Mouse (Mus musculus) stomach, embryonic 15.5 days (tissue): ENCODE data around the gene Slirp. TPM values are rescaled to one million over a fixed set of nuclear protein-coding genes. Genes with fewer than 3 reads are reported as not detected.

ENCODE experiments used
- ATAC-seq: fragments of 200-750 bp; cut with Nextera tagmentation; 2 replicates; pipeline ENCODE4 v1.8.0; 2017; ENCODE audit warnings: low read depth, moderate number of reproducible peaks, moderate TSS enrichment; ENCODE audit not compliant: insufficient read depth, low FRiP score
- H3K27ac ChIP-seq: fragments of 300-500 bp; sonication (generic); 2 replicates; pipeline ENCODE4 v1.5.1; 2015; ENCODE audit warnings: mild to moderate bottlenecking, inconsistent platforms
- H3K27me3 ChIP-seq: fragments of 300-500 bp; sonication (generic); replicated peaks from 2 replicates; pipeline ENCODE4 v1.6.1; 2015; ENCODE audit warnings: inconsistent platforms
- H3K36me3 ChIP-seq: fragments of 300-500 bp; sonication (generic); 2 replicates; pipeline ENCODE4 v1.6.1; 2015; ENCODE audit warnings: inconsistent platforms
- H3K4me1 ChIP-seq: fragments of 300-500 bp; sonication (generic); 2 replicates; pipeline ENCODE4 v1.6.1; 2015; ENCODE audit warnings: inconsistent platforms
- H3K4me2 ChIP-seq: fragments of 300-500 bp; sonication (generic); 2 replicates; pipeline ENCODE4 v1.6.1; 2015; ENCODE audit warnings: mild to moderate bottlenecking, inconsistent platforms
- H3K4me3 ChIP-seq: fragments of 300-500 bp; sonication (generic); replicated peaks from 2 replicates; pipeline ENCODE4 v1.5.1; 2015; ENCODE audit warnings: inconsistent platforms
- H3K9ac ChIP-seq: fragments of 300-500 bp; sonication (generic); 2 replicates; pipeline ENCODE4 v1.6.1; 2015; ENCODE audit warnings: inconsistent platforms
- H3K9me3 ChIP-seq: fragments of 300-500 bp; sonication (generic); 2 replicates; pipeline ENCODE4 v1.6.1; 2016; ENCODE audit warnings: inconsistent platforms
- WGBS: fragments of 180-500 bp; shearing (Covaris S2); methylation state at CpG from one replicate; pipeline ENCODE4 v1.1.7; 2015; 5-methylcytosine and 5-hydroxymethylcytosine counted together
- polyA plus RNA-seq: library from polyadenylated mRNA; unstranded; fragments of >200 nt; fragmentation: Nextera tagmentation; extraction: Ambion mirVana; gene quantifications from 2 replicates; pipeline ENCODE4 v1.2.1, GENCODE M21; 2015

Slirp gene
- polyA plus RNA-seq, result 287 and 303 TPM in 2 replicates

DNA sequence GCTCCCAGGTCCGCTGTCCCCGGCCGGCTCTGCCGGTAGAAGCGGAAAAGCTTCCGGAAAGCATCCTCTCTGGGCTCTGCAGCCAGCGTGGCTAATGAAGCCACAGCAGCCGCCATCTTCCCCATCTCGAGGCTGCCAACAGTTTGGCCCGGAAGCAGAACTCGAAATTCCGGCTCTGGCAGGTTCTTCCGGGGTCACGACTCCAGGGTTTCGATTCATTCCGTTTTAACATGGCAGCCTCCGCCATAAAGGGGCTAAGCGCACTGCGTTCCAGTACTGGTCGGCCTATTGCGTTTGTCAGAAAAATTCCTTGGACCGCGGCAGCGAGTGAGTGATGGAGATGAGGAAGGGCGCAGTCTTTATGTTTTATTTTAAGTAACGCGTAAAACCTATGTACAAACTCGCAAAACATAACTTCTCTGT, at the start of gene Slirp, which contains the start of gene Alkbh1:
Gene Slirp (plus strand): TSS at position 197 of the 423 bp plus-strand sequence.
Gene Alkbh1 (minus strand): TSS at position 318 of the 423 bp plus-strand sequence.
- Histone ChIP-seq H3K4me2 (peak within 1 kb of the TSS; percentile 84), H3K27me3 (no peaks in the 10 kb centered on the region), H3K27ac (peak within 1 kb of the TSS; percentile 90), H3K9me3 (no peaks in the 10 kb centered on the region), H3K4me3 (peak within 1 kb of the TSS; percentile 100), H3K36me3 (peaks cover 21% of the 10 kb centered on the region; the same call in 1 of the 2 replicates), H3K9ac (peak within 1 kb of the TSS; percentile 93), H3K4me1 (peaks cover 4% of the 10 kb centered on the region)
- ATAC-seq, result peak; percentile 89
- under 1% methylated on average over 28 of the region's 28 CpGs for WGBS

DNA sequence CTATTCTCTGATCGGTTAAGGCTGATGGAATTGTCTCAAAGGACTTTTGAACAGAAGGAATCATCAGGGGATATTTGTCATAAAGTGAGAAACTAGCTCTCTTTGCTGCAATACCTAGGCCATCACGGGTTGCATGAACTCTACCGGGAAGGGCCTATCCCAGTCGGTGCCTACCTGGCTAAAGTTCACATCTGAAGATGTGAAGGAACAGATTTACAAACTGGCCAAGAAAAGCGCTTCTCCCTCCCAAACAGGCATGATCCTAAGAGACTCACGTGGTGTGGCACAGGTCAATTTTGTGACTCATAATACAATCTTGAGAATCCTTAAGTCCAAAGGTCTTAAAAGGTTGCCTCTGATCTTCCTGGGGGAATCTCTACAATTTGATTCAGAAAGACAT, 49.4 kb upstream of the Slirp start:
- Histone ChIP-seq H3K27ac (no peak overlapping the region), H3K4me2 (no peak overlapping the region), H3K9me3 (no peaks in the 10 kb centered on the region), H3K36me3 (no peaks in the 10 kb centered on the region), H3K9ac (no peak overlapping the region), H3K27me3 (no peaks in the 10 kb centered on the region), H3K4me3 (no peak overlapping the region), H3K4me1 (no peaks in the 10 kb centered on the region)
- ATAC-seq, result no peak
- WGBS, result 87% methylated on average over 6 of the region's 6 CpGs

GRCm38 (mm10) chr12:87397126-87397525, 46.6 kb upstream of the Slirp start:
- ATAC-seq, result no peak
- Histone ChIP-seq H3K9me3 (no peaks in the 10 kb centered on the region), H3K9ac (no peak overlapping the region)

DNA sequence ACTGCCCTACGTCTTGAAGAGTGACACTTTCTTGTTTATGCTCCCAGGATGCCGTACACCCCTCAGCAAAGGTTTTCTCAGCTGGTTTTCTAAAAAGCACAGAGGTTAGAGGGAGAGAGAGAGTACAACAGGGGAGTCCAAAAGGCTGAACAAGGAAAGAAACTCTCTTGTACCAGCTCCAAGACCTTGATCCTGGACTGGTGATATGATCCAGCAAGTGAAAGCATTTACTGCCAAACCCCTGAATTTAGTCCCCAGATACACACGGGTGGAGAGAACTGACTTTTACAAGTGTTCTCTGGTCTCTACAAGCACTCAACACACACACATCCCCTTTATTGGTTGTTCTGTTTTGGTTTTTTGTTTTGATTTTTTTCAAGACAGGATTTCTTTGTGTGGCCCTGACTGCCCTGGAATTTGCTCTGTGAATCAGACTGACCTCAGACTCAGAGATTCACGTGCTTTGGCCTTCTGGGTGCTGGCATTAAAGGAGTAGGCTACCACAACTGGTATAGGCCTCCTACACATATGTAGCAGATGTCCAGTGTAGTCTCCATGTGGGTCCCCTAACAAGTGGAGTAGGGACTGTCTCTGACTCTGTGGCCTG, 45.8 kb upstream of the Slirp start:
- H3K36me3 ChIP-seq, result no peaks in the 10 kb centered on the region
- no peak overlapping the region for H3K4me3 ChIP-seq
- no peak for ATAC-seq
- no peaks in the 10 kb centered on the region for H3K9me3 ChIP-seq
- no peaks in the 10 kb centered on the region for H3K27me3 ChIP-seq
- 69% methylated on average over 4 of the region's 4 CpGs for WGBS
- no peak overlapping the region for H3K27ac ChIP-seq
- H3K4me2 ChIP-seq, result no peak overlapping the region
- no peak overlapping the region for H3K9ac ChIP-seq
- no peaks in the 10 kb centered on the region for H3K4me1 ChIP-seq

More at GRCm38 (mm10) chr12:87397126-87397525, 46.6 kb upstream of the Slirp start:
- 82% methylated on average over 4 of the region's 4 CpGs for WGBS
- no peaks in the 10 kb centered on the region for H3K27me3 ChIP-seq
- no peak overlapping the region for H3K27ac ChIP-seq
- H3K4me2 ChIP-seq, result no peak overlapping the region
- H3K36me3 ChIP-seq, result no peaks in the 10 kb centered on the region
- H3K4me3 ChIP-seq, result no peak overlapping the region
- no peaks in the 10 kb centered on the region for H3K4me1 ChIP-seq

- H3K4me3 ChIP-seq, result no peak overlapping the region
- H3K36me3 ChIP-seq, result no peaks in the 10 kb centered on the region
- H3K9ac ChIP-seq, result no peak overlapping the region
- H3K27me3 ChIP-seq, result no peaks in the 10 kb centered on the region
- H3K9me3 ChIP-seq, result no peaks in the 10 kb centered on the region
- 68% methylated on average over 10 of the region's 10 CpGs for WGBS
- peak; percentile 80 for ATAC-seq
- H3K4me1 ChIP-seq, result no peaks in the 10 kb centered on the region
- peak overlapping the region; percentile 11; the same call in 1 of the 2 replicates for H3K27ac ChIP-seq
- no peak overlapping the region for H3K4me2 ChIP-seq
Observed at GRCm38 (mm10) chr12:87399119-87399819, 44.4 kb upstream of the Slirp start.

GRCm38 (mm10) chr12:87401883-87402282, 41.8 kb upstream of the Slirp start:
- Histone ChIP-seq H3K27ac (no peak overlapping the region), H3K4me3 (no peak overlapping the region), H3K4me2 (no peak overlapping the region), H3K4me1 (no peaks in the 10 kb centered on the region), H3K9ac (no peak overlapping the region), H3K27me3 (no peaks in the 10 kb centered on the region), H3K36me3 (no peaks in the 10 kb centered on the region), H3K9me3 (no peaks in the 10 kb centered on the region)
- ATAC-seq, result no peak
- 59% methylated on average over 6 of the region's 6 CpGs for WGBS

DNA sequence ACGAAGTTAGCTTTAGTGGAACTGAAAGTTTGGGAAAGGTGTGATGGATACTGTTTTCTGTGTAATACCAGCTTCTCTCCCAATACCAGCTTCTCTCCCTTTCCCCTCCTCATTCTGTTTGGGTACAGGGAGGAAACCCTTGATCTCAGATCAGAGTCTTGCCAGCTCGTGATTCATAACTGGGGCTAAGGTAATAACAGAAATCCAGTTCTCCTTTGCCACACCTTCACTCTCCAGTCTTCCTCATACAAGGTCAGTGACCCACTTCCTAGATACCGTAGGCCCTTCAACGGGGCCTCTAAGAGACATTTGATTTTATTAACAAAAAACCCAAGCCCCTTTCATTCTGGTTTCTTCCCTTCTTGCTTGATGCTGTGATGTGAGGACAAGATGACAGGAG, 38.5 kb upstream of the Slirp start:
- H3K27me3 ChIP-seq, result no peaks in the 10 kb centered on the region
- no peak overlapping the region for H3K27ac ChIP-seq
- 73% methylated on average over 4 of the region's 4 CpGs for WGBS
- H3K36me3 ChIP-seq, result no peaks in the 10 kb centered on the region
- H3K4me2 ChIP-seq, result no peak overlapping the region
- H3K4me3 ChIP-seq, result no peak overlapping the region
- ATAC-seq, result no peak
- H3K9ac ChIP-seq, result no peak overlapping the region
- H3K9me3 ChIP-seq, result no peaks in the 10 kb centered on the region
- peaks cover 10% of the 10 kb centered on the region for H3K4me1 ChIP-seq

DNA sequence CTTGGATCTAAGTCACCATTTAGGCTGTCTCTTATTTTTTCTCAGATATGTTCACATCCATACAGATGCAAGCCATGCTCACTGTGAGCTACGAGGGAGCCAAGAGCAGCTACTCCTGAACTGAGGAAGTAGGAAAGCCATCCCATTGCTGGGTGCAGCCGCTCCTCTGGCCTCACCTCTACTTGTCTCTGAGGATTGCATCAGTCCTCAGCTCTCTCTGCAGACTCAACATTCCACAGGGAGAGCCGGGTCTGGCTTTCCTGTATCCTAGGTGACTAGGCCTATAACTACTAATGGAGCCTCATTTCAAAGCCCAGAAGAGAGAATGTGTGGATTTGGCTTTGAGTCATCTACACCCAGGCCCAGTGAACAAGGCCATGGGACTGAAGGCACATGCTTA, 38.0 kb upstream of the Slirp start:
- WGBS, result 60% methylated on average over 3 of the region's 3 CpGs
- Histone ChIP-seq H3K4me3 (no peak overlapping the region), H3K9ac (no peak overlapping the region), H3K27me3 (no peaks in the 10 kb centered on the region), H3K27ac (no peak overlapping the region), H3K36me3 (no peaks in the 10 kb centered on the region), H3K4me2 (no peak overlapping the region), H3K4me1 (peaks cover 10% of the 10 kb centered on the region), H3K9me3 (no peaks in the 10 kb centered on the region)
- ATAC-seq, result no peak

DNA sequence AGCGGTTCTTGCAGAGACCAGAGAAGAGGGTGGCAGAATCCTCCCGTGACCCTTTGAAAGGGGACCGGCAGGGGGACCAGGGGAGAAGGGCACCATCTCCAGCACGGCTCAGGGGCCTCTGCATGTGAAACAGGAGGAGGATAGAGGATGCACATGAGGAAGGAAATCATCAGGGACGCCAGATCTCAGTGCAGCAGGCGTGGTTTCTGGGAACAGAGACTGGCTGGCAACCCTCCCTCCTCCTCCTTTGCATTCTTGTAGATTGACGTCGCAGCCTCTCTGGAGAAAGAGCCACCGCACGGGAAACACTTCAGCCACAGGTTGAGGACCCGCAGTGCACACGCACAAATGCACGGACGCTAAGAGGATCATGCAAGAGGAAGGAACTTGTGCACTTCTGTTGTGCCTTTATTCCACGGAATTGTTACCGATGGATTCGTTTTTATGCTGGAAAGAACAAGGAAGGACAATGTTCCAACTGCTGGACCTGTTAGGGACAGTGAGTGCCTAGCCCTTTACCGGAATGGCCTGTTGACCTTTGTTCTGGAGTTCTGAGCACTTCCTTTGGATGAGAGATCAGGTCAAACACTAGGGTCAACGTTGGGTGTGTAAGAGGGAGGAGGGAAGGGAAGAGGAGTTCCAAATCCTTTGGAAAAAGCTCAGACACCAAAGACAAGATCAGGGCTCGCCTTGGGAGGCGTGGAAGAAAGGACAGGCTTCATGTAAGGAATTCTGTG, 35.7 kb upstream of the Slirp start:
- ATAC-seq, result peak; percentile 21

DNA sequence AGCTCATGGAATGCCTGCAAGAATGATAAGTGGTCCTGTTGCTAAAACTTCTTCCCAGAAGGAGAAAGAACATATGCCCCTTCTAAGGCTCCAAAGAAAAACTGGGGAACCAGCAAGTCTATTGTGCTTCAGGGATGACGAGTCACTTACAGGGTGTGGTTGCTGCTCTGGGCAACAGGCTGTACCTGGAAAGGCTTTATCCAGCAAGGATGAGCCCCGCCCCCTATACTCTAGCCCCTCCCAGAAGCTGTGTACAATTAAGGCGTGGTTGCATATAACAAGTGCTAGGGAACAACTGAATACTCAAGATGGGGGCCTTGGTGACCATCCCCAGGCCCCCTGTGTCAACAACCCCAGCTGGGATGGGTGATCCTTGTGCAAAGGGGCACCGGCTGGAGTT, 34.6 kb upstream of the Slirp start:
- ATAC-seq, result no peak
- 69% methylated on average over 4 of the region's 4 CpGs for WGBS

More for the DNA sequence above, 35.7 kb upstream of the Slirp start:
- Histone ChIP-seq H3K27ac (peak overlapping the region; percentile 44; the same call in 1 of the 2 replicates), H3K4me2 (peak overlapping the region; percentile 40), H3K36me3 (no peaks in the 10 kb centered on the region), H3K9me3 (no peaks in the 10 kb centered on the region), H3K27me3 (no peaks in the 10 kb centered on the region), H3K4me3 (no peak overlapping the region), H3K9ac (no peak overlapping the region), H3K4me1 (peaks cover 10% of the 10 kb centered on the region)
- 26% methylated on average over 21 of the region's 21 CpGs for WGBS

DNA sequence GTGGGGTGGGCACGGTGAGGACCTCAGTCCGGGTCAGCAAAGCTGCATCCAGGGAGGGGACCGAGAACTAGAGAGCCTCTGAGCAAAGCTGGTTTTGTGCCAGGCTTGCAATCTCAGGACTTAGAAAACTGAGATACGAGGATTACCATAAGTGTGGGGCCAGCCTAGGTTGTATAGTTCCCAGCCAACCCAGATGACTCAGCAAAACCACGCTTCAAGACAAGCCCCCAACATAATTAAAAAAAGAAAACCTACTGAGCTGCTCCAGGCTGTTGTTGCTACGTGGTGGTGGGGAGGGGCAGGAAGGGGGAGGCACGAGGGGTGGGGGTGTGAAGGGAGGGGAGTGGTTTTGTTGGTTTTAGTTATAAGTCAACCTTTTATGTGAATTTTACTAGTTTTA, 32.7 kb upstream of the Slirp start:
- Histone ChIP-seq H3K9ac (no peak overlapping the region), H3K36me3 (no peaks in the 10 kb centered on the region), H3K4me1 (peaks cover 10% of the 10 kb centered on the region), H3K9me3 (no peaks in the 10 kb centered on the region), H3K27ac (no peak overlapping the region), H3K27me3 (no peaks in the 10 kb centered on the region), H3K4me2 (no peak overlapping the region), H3K4me3 (no peak overlapping the region)
- ATAC-seq, result 0 out of 2 replicates have a peak, but pooled peaks have one; percentile 19
- WGBS, result 36% methylated on average over 7 of the region's 7 CpGs

More for the DNA sequence above, 34.6 kb upstream of the Slirp start:
- peaks cover 10% of the 10 kb centered on the region for H3K4me1 ChIP-seq
- H3K4me3 ChIP-seq, result no peak overlapping the region
- H3K27ac ChIP-seq, result no peak overlapping the region
- no peaks in the 10 kb centered on the region for H3K36me3 ChIP-seq
- H3K9me3 ChIP-seq, result no peaks in the 10 kb centered on the region
- no peak overlapping the region for H3K9ac ChIP-seq
- no peak overlapping the region for H3K4me2 ChIP-seq
- no peaks in the 10 kb centered on the region for H3K27me3 ChIP-seq
